Mouse (Mus musculus) mouse embryonic stem cell (cell line): ENCODE measurements around the gene Tbx6.

Experiments used
- in situ Hi-C, 2 experiments: fragments of 300-500 bp; cut with MboI; formaldehyde crosslinking; loops; 1 replicate in 1 of 2; 3 replicates in 1 of 2; pipeline ENCODE4 v1.14.3; 2019 to 2020; ENCODE audit warnings: low sequenced_read_pairs in 2 of 2, low pct_unique_long_range_greater_than_20kb in 1 of 2, mixed read lengths in 1 of 2; ENCODE audit not compliant: unreplicated experiment in 1 of 2

Tbx6 gene

DNA sequence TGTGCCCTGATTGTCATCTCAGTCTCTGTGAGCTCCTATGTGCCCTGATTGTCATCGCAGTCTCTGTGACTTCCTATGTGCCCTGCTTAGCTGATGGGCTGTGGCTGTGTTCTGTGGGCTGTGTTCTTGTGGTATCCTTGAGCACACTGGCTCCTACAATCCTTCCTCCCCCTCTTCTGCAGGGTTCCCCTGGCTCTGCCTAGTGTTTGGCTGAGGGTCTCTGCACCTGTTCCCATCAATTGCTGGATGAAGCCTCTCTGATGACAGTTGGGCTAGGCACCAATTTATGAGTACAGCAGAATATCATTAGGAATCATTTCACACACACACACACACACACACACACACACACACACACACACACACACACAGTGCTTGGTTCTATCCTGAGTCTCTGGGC is 52.0 kb downstream of the Tbx6 start:
- in situ Hi-C loops, result loop anchor here (10.0 to 25.0 kb wide), 2 partner anchors 129 to 272 kb away; partner anchors contain the start of gene Sez6l2 (in 1 of the 2)
